Mouse (Mus musculus) heart, postnatal 4 days (tissue): Measurements from ENCODE around the gene Lamb2. TPM values are rescaled to one million over a fixed set of nuclear protein-coding genes. Genes with fewer than 3 reads are reported as not detected.

Experiments used
- DNase-seq: peaks from one replicate; pipeline ENCODE4 v3.0.0; 2021
- total RNA-seq, 2 experiments: library from RNA; stranded (reverse); gene quantifications; 2 replicates each; pipeline ENCODE4 v1.2.3; 2021

Gene Lamb2
- total RNA-seq, 2 experiments from 2014 or later = 217 to 229 TPM

- no peak for DNase-seq
Measured at GRCm38 (mm10) chr9:108461675-108462074, 17.9 kb upstream of the Lamb2 start.

- DNase-seq = peak; percentile 52
Measured at GRCm38 (mm10) chr9:108462192-108462591, 17.3 kb upstream of the Lamb2 start.

DNA sequence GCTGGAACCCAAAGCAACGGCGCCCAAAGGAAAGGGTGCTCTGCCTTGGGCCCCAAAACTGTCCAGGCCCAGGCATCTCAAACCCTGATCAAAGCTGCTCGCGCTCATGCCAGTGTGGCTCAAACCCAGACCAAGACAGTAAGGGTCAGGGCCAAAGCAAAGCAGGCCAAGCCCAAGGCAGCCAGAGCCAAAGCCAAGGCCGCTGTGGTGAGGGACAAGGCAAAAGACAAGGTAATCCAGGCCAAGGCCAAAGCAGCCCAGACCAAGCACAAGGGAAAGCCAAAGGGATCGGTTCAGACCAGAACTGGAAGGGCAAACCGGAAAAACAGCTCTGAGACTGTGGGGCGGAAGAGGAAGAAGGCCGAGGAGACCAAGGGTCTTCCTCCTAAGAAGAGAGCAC is 15.8 kb upstream of the Lamb2 start:
- DNase-seq = peak; percentile 3

- DNase-seq = no peak
Measured at GRCm38 (mm10) chr9:108466219-108466618, 13.3 kb upstream of the Lamb2 start.

DNA sequence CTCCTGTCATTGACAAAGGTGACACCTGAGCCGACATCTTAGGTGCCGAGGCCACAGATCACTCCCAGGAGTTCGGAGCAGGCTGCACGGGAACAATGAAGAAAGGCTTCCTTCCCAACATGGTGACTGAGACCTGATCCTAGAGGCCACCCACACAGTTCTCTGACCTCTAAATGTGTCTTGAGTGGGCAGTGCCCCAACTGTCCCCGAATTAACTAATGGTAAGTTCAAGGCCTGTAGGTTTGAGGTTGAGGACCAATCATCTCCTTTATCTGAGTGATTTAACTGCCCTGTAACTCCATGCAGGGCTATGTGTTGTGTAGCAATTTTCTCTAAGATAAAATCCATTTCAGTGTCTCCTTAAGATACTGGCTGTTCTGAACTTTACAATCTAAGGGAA is 10.1 kb upstream of the Lamb2 start:
- DNase-seq = no peak

DNA sequence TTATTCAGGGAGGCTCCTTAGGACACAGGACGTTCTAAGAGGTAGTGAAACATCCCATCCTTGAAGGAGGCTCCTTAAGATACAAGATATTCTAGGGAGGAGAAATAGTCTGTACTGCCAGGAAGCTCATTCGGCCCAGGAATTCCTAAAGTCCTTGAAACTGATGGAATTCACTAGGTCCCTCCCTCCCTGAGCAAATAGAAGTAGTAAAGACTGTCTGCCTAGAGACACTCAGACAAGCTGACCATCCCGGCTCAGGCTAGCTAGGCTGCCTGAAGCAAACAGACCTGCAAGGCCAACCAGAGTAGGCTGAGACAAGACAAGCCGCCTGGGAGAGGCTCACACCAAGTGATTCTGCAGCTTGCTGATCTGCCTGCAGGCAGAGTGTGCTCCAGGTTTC is 9.7 kb upstream of the Lamb2 start:
- no peak for DNase-seq

DNA sequence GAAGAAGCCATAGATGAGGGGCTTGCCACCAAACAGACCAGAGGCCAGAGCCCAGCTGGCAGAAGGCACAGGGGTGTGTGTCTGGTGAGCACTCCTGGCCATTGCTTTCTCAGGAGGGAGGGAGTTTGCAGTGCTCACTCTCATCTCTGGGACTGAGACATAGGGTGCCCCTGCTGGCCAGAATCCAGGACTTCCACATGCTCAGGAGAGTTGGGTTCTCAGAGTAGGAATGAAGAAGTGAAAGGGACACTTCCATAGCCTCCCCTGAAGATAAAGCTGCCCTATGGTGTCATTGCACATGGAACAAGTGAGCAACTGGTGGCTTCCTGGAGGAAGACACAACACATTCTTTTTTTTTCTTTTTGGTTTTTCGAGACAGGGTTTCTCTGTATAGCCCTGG is 5.0 kb upstream of the Lamb2 start:
- peak; percentile 4 for DNase-seq

GRCm38 (mm10) chr9:108478638-108479156 is 839 bp upstream of the Lamb2 start:
- DNase-seq = peak; percentile 91

GRCm38 (mm10) chr9:108479241-108479640 is 295 bp upstream of the Lamb2 start:
- DNase-seq = no peak

DNA sequence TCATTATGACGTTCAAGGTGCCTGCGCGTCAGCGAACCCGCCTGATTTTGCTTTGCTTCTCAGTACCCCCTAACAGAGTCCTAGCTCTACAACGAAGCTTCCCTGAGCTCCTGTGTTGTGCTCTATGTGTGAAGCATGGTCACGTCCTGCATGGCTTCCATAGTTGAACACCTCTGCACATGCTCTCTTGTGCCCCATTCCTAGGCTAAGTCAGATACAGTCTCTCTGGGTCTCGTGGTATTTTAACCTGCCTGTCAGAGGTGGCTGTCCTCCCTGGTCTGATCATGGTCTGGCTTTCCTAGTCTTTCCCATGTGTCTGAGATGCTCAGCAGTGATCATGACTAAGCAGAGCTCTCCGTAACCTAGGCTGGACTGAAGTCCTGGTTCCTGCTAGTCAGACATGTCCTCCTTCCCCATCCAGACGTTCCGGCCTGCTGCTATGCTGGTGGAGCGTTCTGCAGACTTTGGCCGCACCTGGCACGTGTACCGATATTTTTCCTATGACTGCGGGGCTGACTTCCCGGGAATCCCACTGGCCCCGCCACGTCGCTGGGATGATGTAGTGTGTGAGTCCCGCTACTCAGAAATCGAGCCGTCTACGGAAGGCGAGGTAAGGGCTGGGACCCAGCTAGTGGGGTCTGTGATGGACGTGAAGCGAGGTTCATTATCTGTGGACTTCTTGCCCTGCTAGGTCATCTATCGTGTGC is 1.4 kb downstream of the Lamb2 start:
- no peak for DNase-seq

- DNase-seq = no peak
Measured at GRCm38 (mm10) chr9:108481520-108482210, 2.1 kb downstream of the Lamb2 start.

DNA sequence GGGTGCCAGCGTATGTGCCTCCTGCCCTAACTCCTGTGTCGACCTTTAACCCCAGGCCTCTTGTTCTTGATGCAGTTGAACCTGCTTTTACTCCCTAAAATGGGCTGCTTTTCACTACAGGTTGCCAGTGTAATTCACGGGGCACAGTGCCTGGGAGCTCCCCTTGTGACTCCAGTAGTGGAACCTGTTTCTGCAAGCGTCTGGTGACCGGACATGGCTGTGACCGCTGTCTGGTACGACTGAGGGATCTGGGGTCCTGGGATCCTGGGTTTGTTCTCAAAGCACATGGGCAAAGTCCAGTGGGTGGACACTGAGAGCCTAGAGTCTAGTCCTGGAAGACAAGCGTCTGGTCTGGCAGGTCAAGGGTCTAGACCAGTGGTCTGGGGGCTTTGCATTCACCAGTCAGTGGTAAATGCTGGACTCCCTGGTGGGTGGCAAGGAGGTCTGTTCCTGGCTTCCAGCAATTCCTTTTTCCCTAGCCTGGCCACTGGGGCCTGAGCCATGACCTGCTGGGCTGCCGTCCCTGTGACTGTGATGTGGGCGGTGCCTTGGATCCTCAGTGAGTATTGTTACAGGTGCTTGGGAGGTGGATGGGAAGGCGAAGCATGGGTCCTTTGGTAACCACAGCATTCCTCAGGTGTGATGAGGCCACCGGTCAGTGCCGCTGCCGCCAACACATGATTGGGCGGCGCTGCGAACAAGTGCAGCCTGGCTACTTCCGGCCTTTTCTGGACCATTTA is 3.7 kb downstream of the Lamb2 start:
- no peak for DNase-seq

DNA sequence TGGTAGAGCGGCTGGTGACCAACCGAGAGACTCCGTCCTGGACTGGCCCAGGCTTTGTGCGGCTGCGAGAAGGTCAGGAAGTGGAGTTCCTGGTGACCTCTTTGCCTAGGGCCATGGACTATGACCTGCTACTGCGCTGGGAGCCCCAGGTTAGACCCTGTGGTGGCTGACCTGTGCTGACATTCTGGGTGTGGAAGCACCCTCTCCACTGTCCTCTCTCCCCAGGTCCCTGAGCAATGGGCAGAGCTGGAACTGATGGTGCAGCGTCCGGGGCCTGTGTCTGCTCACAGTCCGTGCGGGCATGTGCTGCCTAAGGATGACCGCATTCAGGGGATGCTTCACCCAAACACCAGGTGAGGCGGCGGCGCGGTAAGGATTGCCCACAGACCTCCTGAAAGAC is 4.5 kb downstream of the Lamb2 start:
- DNase-seq = no peak

GRCm38 (mm10) chr9:108485301-108485875 is 5.9 kb downstream of the Lamb2 start:
- no peak for DNase-seq

DNA sequence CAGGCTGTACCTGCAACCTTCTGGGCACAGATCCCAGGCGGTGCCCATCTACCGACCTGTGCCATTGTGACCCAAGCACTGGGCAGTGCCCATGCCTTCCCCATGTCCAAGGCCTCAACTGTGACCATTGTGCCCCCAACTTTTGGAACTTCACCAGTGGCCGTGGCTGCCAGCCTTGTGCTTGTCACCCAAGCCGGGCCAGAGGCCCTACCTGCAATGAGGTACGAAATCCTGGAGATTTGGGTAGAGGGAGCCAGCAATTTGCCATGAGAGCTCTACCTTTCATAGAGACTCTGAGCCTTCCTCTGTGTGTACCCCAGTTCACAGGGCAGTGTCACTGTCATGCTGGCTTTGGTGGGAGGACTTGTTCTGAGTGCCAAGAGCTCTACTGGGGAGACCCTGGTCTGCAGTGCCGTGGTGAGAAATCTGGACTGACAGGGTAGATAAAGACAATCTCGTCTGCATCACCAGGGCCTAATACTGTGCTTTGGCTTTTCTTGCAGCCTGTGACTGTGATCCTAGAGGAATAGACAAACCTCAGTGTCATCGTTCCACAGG is 7.5 kb downstream of the Lamb2 start:
- no peak for DNase-seq

DNA sequence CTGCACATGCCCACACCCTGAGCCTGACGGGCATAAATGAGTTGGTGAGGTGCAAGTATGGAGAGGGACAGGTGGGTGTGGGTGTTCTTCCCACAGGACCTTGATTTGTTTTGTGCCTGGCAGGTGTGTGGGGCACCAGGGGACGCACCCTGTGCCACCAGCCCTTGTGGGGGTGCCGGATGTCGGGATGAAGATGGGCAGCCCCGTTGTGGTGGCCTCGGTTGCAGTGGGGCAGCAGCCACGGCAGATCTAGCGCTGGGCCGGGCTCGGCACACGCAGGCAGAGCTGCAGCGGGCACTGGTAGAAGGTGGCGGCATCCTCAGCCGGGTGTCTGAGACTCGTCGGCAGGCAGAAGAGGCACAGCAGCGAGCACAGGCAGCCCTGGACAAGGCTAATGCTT is 8.9 kb downstream of the Lamb2 start:
- no peak for DNase-seq

GRCm38 (mm10) chr9:108489215-108489614 is 9.7 kb downstream of the Lamb2 start:
- DNase-seq = no peak

DNA sequence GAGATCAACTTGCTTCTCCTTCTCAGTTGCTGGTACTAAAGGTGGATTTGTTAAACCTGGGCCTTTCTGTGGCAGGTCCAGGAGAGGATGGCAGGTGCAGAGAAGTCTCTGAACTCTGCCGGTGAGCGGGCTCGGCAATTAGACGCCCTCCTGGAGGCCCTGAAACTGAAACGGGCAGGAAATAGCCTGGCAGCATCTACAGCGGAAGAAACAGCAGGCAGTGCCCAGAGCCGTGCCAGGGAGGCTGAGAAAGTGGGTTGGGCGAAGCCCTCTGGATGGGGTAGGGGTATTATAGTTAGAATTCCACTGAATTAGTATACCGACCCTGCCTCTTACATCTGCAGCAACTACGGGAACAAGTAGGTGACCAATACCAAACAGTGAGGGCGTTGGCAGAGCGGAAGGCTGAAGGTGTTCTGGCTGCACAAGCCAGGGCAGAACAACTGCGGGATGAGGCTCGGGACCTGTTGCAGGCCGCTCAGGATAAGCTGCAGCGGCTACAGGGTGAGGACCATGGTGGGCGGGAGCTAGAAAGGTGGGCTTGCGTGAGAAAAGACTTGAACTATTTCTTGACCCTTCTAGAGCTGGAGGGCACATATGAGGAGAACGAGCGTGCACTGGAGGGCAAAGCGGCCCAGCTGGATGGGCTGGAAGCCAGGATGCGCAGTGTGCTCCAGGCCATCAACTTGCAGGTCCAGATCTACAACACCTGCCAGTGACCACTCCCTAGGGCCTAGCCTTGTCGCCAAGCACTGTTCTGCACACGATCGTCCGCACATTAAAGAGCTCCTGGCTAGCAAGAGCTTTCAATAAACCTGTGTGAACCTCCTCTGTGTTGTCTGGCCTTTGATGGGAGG is 10.4 kb downstream of the Lamb2 start:
- no peak for DNase-seq

- DNase-seq = peak; percentile 96
Measured at GRCm38 (mm10) chr9:108490559-108491285, 11.2 kb downstream of the Lamb2 start, which contains the start of gene Usp19. TSS of gene Usp19 (plus strand) at chr9:108490602.

DNA sequence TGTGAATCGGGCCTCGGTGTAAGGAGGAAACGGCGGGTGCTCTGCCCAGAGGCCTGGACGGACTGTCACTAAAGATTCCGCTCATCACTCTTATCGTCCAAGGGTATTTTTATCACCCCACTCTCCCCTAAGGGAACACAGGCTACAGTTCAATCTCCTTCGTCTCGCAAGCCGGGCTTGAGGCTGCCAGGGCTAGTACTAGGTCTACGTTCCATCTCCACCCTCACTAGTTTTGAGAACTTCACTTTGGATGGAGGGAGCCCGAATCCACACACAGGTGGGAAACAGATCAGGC is 11.7 kb downstream of the Lamb2 start:
- DNase-seq = no peak
